Mouse (Mus musculus) C2C12 (cell line): Measurements from ENCODE around the gene Dnajc8. TPM values are rescaled to one million over a fixed set of nuclear protein-coding genes. Genes with fewer than 3 reads are reported as not detected.

Experiments used
- H3K27me3 ChIP-seq: one replicate; pipeline ENCODE4 v1.6.1; 2011; ENCODE audit not compliant: control insufficient read depth, insufficient read depth, insufficient read length
- H3K36me3 ChIP-seq: one replicate; pipeline ENCODE4 v1.6.1; 2011; ENCODE audit not compliant: control insufficient read depth, insufficient read depth
- H3K4me3 ChIP-seq: one replicate; pipeline ENCODE4 v1.5.1; 2011; ENCODE audit warnings: mild to moderate bottlenecking, control low read depth; ENCODE audit not compliant: poor library complexity, insufficient read depth, severe bottlenecking
- H3K79me2 ChIP-seq: one replicate; pipeline ENCODE4 v1.6.1; 2011; ENCODE audit not compliant: control insufficient read depth, insufficient read depth
- H3K79me3 ChIP-seq: one replicate; pipeline ENCODE4 v1.6.1; 2011; ENCODE audit warnings: low read depth, control low read depth
- H3ac ChIP-seq: one replicate; pipeline ENCODE3; 2011; ENCODE audit warnings: low read depth; ENCODE audit not compliant: control insufficient read depth, insufficient read length
- CEBPB ChIP-seq: IDR thresholded peaks from one replicate; pipeline ENCODE4 v1.6.1; 2011; ENCODE audit warnings: low read depth, mild to moderate bottlenecking, control low read depth, moderate library complexity
- CTCF ChIP-seq: IDR thresholded peaks from one replicate; pipeline ENCODE4 v1.5.1; 2011; ENCODE audit not compliant: control insufficient read depth, insufficient read depth, insufficient read length
- FOSL1 ChIP-seq: IDR thresholded peaks from one replicate; pipeline ENCODE4 v1.8.0; 2011; ENCODE audit warnings: mild to moderate bottlenecking, low read length; ENCODE audit not compliant: poor library complexity, insufficient read depth, severe bottlenecking
- MAX ChIP-seq: IDR thresholded peaks from one replicate; pipeline ENCODE4 v1.6.1; 2011; ENCODE audit warnings: mild to moderate bottlenecking, control low read depth
- MYOD1 ChIP-seq: IDR thresholded peaks from one replicate; pipeline ENCODE4 v1.6.1; 2011; ENCODE audit warnings: low read depth; ENCODE audit not compliant: control insufficient read depth, insufficient read length
- MYOG ChIP-seq: IDR thresholded peaks from one replicate; pipeline ENCODE4 v1.6.1; 2011; ENCODE audit not compliant: control insufficient read depth, insufficient read length; ENCODE audit errors: extremely low read depth
- USF1 ChIP-seq: IDR thresholded peaks from one replicate; pipeline ENCODE4 v1.6.1; 2011; ENCODE audit warnings: low read depth, mild to moderate bottlenecking, control low read depth, moderate library complexity
- polyA plus RNA-seq: library from polyadenylated mRNA; unstranded; fragments of >200 nt; fragmentation: generic; extraction: Trizol; gene quantifications from one replicate; pipeline ENCODE4 v1.2.1, GENCODE M21; 2012; ENCODE audit warnings: missing spikeins

Dnajc8 gene
- polyA plus RNA-seq, 1 experiment: 104 TPM

- peaks cover 13% of the 10 kb centered on the region for H3K36me3 ChIP-seq
- no peak for TF ChIP-seq MYOG
- TF ChIP-seq CEBPB: no peak
- TF ChIP-seq MYOD1: no peak
- TF ChIP-seq MAX: no peak
- TF ChIP-seq CTCF: no peak
- TF ChIP-seq FOSL1: no peak
- no peak for TF ChIP-seq USF1
- no peak overlapping the region for H3K4me3 ChIP-seq
- no peaks in the 10 kb centered on the region for H3K27me3 ChIP-seq
- peaks cover 69% of the 10 kb centered on the region for H3K79me3 ChIP-seq
- H3K79me2 ChIP-seq: peaks cover 79% of the 10 kb centered on the region
- no peak overlapping the region for H3ac ChIP-seq
These were observed 29.6 kb upstream of the Dnajc8 start for GRCm38 (mm10) chr4:132505800-132506199.

GRCm38 (mm10) chr4:132506250-132506649, 29.1 kb upstream of the Dnajc8 start:
- Histone ChIP-seq H3ac (no peak overlapping the region), H3K79me3 (peaks cover 69% of the 10 kb centered on the region), H3K79me2 (peaks cover 79% of the 10 kb centered on the region), H3K27me3 (no peaks in the 10 kb centered on the region), H3K36me3 (peaks cover 8% of the 10 kb centered on the region), H3K4me3 (no peak overlapping the region)
- no peak for TF ChIP-seq FOSL1
- TF ChIP-seq MYOG: no peak
- TF ChIP-seq CTCF: no peak
- TF ChIP-seq MAX: no peak
- TF ChIP-seq USF1: no peak
- TF ChIP-seq MYOD1: no peak
- no peak for TF ChIP-seq CEBPB

- peaks cover 69% of the 10 kb centered on the region for H3K79me3 ChIP-seq
- no peak overlapping the region for H3ac ChIP-seq
- no peak overlapping the region for H3K4me3 ChIP-seq
- no peaks in the 10 kb centered on the region for H3K27me3 ChIP-seq
- TF ChIP-seq MYOG: no peak
- no peak for TF ChIP-seq CTCF
- no peak for TF ChIP-seq FOSL1
- no peak for TF ChIP-seq USF1
- no peak for TF ChIP-seq CEBPB
- no peak for TF ChIP-seq MYOD1
- no peak for TF ChIP-seq MAX
- peaks cover 79% of the 10 kb centered on the region for H3K79me2 ChIP-seq
- H3K36me3 ChIP-seq: peaks cover 7% of the 10 kb centered on the region
These were observed 28.1 kb upstream of the Dnajc8 start for GRCm38 (mm10) chr4:132507210-132507609.

GRCm38 (mm10) chr4:132509621-132510296, 25.6 kb upstream of the Dnajc8 start:
- Histone ChIP-seq H3K27me3 (no peaks in the 10 kb centered on the region), H3K79me2 (peaks cover 55% of the 10 kb centered on the region), H3ac (peak overlapping the region; percentile 99), H3K79me3 (peaks cover 47% of the 10 kb centered on the region), H3K4me3 (peak overlapping the region; percentile 79), H3K36me3 (no peaks in the 10 kb centered on the region)
- no peak for TF ChIP-seq CTCF
- peak; percentile 31 for TF ChIP-seq MAX
- no peak for TF ChIP-seq FOSL1
- TF ChIP-seq USF1: no peak

GRCm38 (mm10) chr4:132510352-132510798, 25.0 kb upstream of the Dnajc8 start, which contains the start of gene Sesn2:
Gene Sesn2, minus strand, starts transcription at chr4:132510501.
- peak within 1 kb of the TSS; percentile 79 for H3K4me3 ChIP-seq
- peak within 1 kb of the TSS; percentile 99 for H3ac ChIP-seq
- H3K27me3 ChIP-seq: no peaks in the 10 kb centered on the region
- H3K79me3 ChIP-seq: peaks cover 41% of the 10 kb centered on the region
- no peaks in the 10 kb centered on the region for H3K36me3 ChIP-seq
- TF ChIP-seq MYOD1 (no peak), FOSL1 (no peak), USF1 (no peak), MAX (no peak), CTCF (no peak), MYOG (no peak), CEBPB (no peak)
- H3K79me2 ChIP-seq: peaks cover 48% of the 10 kb centered on the region

GRCm38 (mm10) chr4:132512080-132512479, 23.3 kb upstream of the Dnajc8 start:
- peaks cover 31% of the 10 kb centered on the region for H3K79me2 ChIP-seq
- TF ChIP-seq CTCF: no peak
- TF ChIP-seq MYOD1: no peak
- no peak for TF ChIP-seq USF1
- no peak for TF ChIP-seq MAX
- TF ChIP-seq MYOG: no peak
- no peak overlapping the region for H3ac ChIP-seq
- H3K36me3 ChIP-seq: no peaks in the 10 kb centered on the region
- no peak overlapping the region for H3K4me3 ChIP-seq
- peaks cover 24% of the 10 kb centered on the region for H3K79me3 ChIP-seq
- no peaks in the 10 kb centered on the region for H3K27me3 ChIP-seq
